Mouse (Mus musculus) stomach, postnatal 0 days (tissue): ENCODE data around the gene Armc2.

Experiments used
- CTCF ChIP-seq: IDR thresholded peaks from 2 replicates; pipeline ENCODE4 v1.5.1; 2016; ENCODE audit warnings: antibody characterized with exemption, low read depth, mild to moderate bottlenecking, moderate library complexity
- EP300 ChIP-seq: optimal IDR thresholded peaks from 2 replicates; pipeline ENCODE3; 2016; ENCODE audit warnings: antibody characterized with exemption

GRCm38 (mm10) chr10:41937176-41937575, 81.1 kb downstream of the Armc2 start:
- TF ChIP-seq CTCF (no peak), EP300 (no peak)
